Mouse (Mus musculus) midbrain, embryonic 13.5 days (tissue): Measurements from ENCODE around the gene Chrne. TPM values are rescaled to one million over a fixed set of nuclear protein-coding genes. Genes with fewer than 3 reads are reported as not detected.

Experiments
- ATAC-seq: fragments of 200-750 bp; cut with Nextera tagmentation; 2 replicates; pipeline ENCODE4 v1.8.0; 2017; ENCODE audit warnings: mild to moderate bottlenecking, moderate TSS enrichment, moderate library complexity
- H3K27ac ChIP-seq: fragments of 300-500 bp; sonication (generic); 2 replicates; pipeline ENCODE4 v1.5.1; 2015; ENCODE audit warnings: inconsistent platforms, mild to moderate bottlenecking, moderate library complexity
- H3K27me3 ChIP-seq: fragments of 300-500 bp; sonication (generic); 2 replicates; pipeline ENCODE4 v1.6.1; 2015; ENCODE audit warnings: mild to moderate bottlenecking, inconsistent platforms
- H3K36me3 ChIP-seq: fragments of 300-500 bp; sonication (generic); 2 replicates; pipeline ENCODE4 v1.6.1; 2015; ENCODE audit warnings: mild to moderate bottlenecking, inconsistent platforms
- H3K4me1 ChIP-seq: fragments of 300-500 bp; sonication (generic); replicated peaks from 2 replicates; pipeline ENCODE4 v1.6.1; 2015; ENCODE audit warnings: inconsistent platforms
- H3K4me2 ChIP-seq: fragments of 300-500 bp; sonication (generic); replicated peaks from 2 replicates; pipeline ENCODE4 v1.6.1; 2015; ENCODE audit warnings: moderate library complexity, mild to moderate bottlenecking, inconsistent platforms
- H3K4me3 ChIP-seq: fragments of 300-500 bp; sonication (generic); replicated peaks from 2 replicates; pipeline ENCODE4 v1.5.1; 2015; ENCODE audit warnings: mild to moderate bottlenecking, inconsistent platforms
- H3K9ac ChIP-seq: fragments of 300-500 bp; sonication (generic); replicated peaks from 2 replicates; pipeline ENCODE4 v1.6.1; 2015; ENCODE audit warnings: mild to moderate bottlenecking, inconsistent platforms
- H3K9me3 ChIP-seq: fragments of 300-500 bp; sonication (generic); 2 replicates; pipeline ENCODE4 v1.6.1; 2016; ENCODE audit warnings: mild to moderate bottlenecking, inconsistent platforms
- WGBS: fragments of 180-500 bp; shearing (Covaris S2); methylation state at CpG from one replicate; pipeline ENCODE4 v1.1.7; 2015; 5-methylcytosine and 5-hydroxymethylcytosine counted together
- polyA plus RNA-seq: library from polyadenylated mRNA; unstranded; fragments of >200 nt; fragmentation: Nextera tagmentation; extraction: Ambion mirVana; gene quantifications from 2 replicates; pipeline ENCODE4 v1.2.1, GENCODE M21; 2015

Chrne gene
- polyA plus RNA-seq, 1 experiment from 2014 or later, result not detected

GRCm38 (mm10) chr11:70650322-70651175 is 31.5 kb upstream of the Chrne start:
- ATAC-seq, result no peak
- Histone ChIP-seq H3K4me3 (no peak overlapping the region), H3K4me2 (no peak overlapping the region), H3K9ac (no peak overlapping the region), H3K36me3 (peaks cover 41% of the 10 kb centered on the region), H3K27ac (no peak overlapping the region), H3K27me3 (no peaks in the 10 kb centered on the region), H3K9me3 (no peaks in the 10 kb centered on the region), H3K4me1 (peaks cover 59% of the 10 kb centered on the region)
- 84% methylated on average over 12 of the region's 12 CpGs for WGBS

- no peak for ATAC-seq
- WGBS, result 88% methylated on average over 8 of the region's 8 CpGs
- peaks cover 52% of the 10 kb centered on the region for H3K36me3 ChIP-seq
- peaks cover 61% of the 10 kb centered on the region for H3K4me1 ChIP-seq
- H3K27ac ChIP-seq, result no peak overlapping the region
- H3K4me2 ChIP-seq, result peak overlapping the region; percentile 98
- H3K9me3 ChIP-seq, result no peaks in the 10 kb centered on the region
- H3K4me3 ChIP-seq, result peak overlapping the region; percentile 72; the same call in 1 of the 2 replicates
- H3K27me3 ChIP-seq, result no peaks in the 10 kb centered on the region
- H3K9ac ChIP-seq, result no peak overlapping the region
These were observed 30.2 kb upstream of the Chrne start for GRCm38 (mm10) chr11:70649185-70649734.

GRCm38 (mm10) chr11:70648512-70648911 is 29.5 kb upstream of the Chrne start:
- Histone ChIP-seq H3K9ac (peak overlapping the region; percentile 83), H3K27me3 (no peaks in the 10 kb centered on the region), H3K9me3 (no peaks in the 10 kb centered on the region), H3K4me3 (peak overlapping the region; percentile 72), H3K36me3 (peaks cover 60% of the 10 kb centered on the region), H3K4me2 (peak overlapping the region; percentile 98), H3K27ac (no peak overlapping the region), H3K4me1 (peaks cover 61% of the 10 kb centered on the region)
- WGBS, result 89% methylated on average over 4 of the region's 4 CpGs
- ATAC-seq, result no peak

GRCm38 (mm10) chr11:70647716-70648420 is 28.9 kb upstream of the Chrne start:
- Histone ChIP-seq H3K36me3 (peaks cover 65% of the 10 kb centered on the region), H3K4me1 (peaks cover 56% of the 10 kb centered on the region), H3K27me3 (no peaks in the 10 kb centered on the region), H3K27ac (peak overlapping the region; percentile 92), H3K9me3 (no peaks in the 10 kb centered on the region), H3K4me3 (peak overlapping the region; percentile 72), H3K9ac (peak overlapping the region; percentile 83), H3K4me2 (peak overlapping the region; percentile 98)
- ATAC-seq, result peak; percentile 35
- WGBS, result 4% methylated on average over 28 of the region's 28 CpGs

DNA sequence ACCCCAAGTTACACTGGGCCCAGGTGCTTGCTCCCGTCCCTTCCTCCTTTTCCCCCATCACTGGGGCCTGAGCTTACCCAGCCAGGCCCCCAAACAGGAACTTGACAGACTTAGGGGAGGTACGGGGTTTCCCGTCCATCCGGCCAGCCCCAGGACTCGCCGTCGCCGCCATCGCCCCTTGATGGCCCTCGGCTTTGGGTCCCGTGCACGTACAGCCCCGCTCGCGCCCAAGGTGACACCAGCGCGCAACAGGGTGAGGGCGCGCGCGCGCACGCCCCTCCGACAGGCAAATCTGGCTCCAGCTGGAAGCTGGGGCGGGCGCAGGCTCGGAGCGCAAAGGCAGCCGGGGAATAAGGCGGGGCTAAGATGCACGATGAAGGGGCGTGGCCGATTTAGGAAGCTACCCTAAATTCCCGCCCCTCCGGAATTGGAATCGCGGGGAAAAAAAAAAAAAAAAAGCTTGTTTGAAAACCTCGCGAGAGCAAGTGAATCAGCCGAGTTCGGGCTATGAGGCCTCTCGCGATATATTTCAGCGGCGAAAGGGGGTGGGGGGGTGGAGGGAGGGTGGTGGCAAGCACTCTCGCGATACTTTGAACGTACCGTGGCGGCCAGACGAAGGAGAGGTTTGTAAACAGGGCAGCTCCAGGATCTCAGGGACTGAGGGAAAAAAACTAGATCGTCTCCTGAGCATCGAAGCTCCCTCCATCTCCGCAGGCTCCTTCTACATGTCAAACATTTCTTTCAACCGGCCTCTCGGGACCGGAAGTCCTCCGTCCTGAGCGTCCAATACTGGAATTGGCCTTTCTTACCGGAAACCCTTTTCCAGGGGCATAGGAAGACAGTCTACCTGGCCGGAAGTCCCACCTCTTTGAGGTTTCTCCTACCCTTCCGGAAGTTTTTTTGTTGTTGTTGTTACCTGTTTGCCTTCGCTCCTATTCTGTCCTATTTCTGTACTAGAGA is 28.0 kb upstream of the Chrne start, which contains the start of the genes Rnf167 and Slc25a11:
Gene Rnf167, plus strand, starts transcription at position 545 of the 960 bp plus-strand sequence.
Gene Slc25a11, minus strand, starts transcription at position 789 of the 960 bp plus-strand sequence.
- peak within 1 kb of the TSS; percentile 92 for H3K9ac ChIP-seq
- ATAC-seq, result peak; percentile 88

GRCm38 (mm10) chr11:70646259-70646555 is 27.2 kb upstream of the Chrne start:
- Histone ChIP-seq H3K9ac (peak overlapping the region; percentile 92), H3K36me3 (peaks cover 53% of the 10 kb centered on the region), H3K4me3 (peak overlapping the region; percentile 72), H3K4me1 (peaks cover 42% of the 10 kb centered on the region), H3K27ac (peak overlapping the region; percentile 92), H3K4me2 (peak overlapping the region; percentile 90), H3K9me3 (no peaks in the 10 kb centered on the region), H3K27me3 (no peaks in the 10 kb centered on the region)
- WGBS, result 25% methylated on average over 3 of the region's 3 CpGs
- ATAC-seq, result peak; percentile 10; the same call in 1 of the 2 replicates

More for the DNA sequence above, 28.0 kb upstream of the Chrne start, which contains the start of the genes Rnf167 and Slc25a11:
- Histone ChIP-seq H3K27ac (peak within 1 kb of the TSS; percentile 92), H3K4me1 (peaks cover 47% of the 10 kb centered on the region), H3K36me3 (peaks cover 60% of the 10 kb centered on the region), H3K9me3 (no peaks in the 10 kb centered on the region), H3K4me3 (peak within 1 kb of the TSS; percentile 72), H3K27me3 (no peaks in the 10 kb centered on the region), H3K4me2 (peak within 1 kb of the TSS; percentile 98)
- under 1% methylated on average over 63 of the region's 63 CpGs for WGBS

DNA sequence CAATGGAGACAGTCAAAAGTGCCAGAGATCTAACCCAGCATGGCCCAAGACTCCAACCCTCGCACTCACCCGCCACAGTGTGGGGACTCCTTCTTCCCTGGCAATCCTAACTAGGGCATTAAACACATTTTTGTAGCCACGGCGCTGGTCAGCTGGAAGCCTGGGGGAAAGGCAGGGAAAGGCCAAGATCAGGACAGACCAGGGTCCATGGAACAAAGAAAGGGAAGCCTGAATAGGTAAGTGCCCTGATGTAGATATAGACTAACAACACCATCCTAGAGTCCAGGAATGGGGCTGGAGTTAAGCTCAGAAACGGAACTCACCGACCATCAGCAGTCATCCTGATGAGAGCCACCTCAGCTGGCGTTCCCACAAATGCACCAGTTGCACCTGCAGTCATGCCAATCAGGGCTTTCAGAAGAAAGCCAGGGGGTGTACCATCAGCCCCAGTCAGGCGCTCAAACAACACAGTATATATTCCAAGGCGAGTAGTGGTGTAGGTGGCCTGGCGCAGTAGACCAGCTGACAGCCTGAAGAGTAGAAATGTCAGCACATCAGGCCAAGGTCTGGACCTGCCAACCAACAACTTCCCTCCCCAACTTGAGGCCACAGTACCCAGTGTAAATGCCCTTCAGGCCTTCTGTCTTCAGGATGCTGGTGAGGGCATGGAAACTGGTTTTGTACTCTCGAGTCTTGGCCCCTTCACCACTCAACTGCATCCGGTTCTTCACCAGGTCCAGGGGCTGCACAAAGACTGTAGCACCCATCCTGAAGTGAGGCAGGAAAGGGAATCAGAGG is 26.6 kb upstream of the Chrne start:
- 0 out of 2 replicates have a peak, but pooled peaks have one; percentile 1 for ATAC-seq
- peak overlapping the region; percentile 92; the same call in 1 of the 2 replicates for H3K27ac ChIP-seq
- H3K36me3 ChIP-seq, result peaks cover 48% of the 10 kb centered on the region
- WGBS, result 94% methylated on average over 12 of the region's 12 CpGs
- peaks cover 39% of the 10 kb centered on the region for H3K4me1 ChIP-seq
- H3K9me3 ChIP-seq, result no peaks in the 10 kb centered on the region
- H3K4me3 ChIP-seq, result peak overlapping the region; percentile 72
- H3K27me3 ChIP-seq, result no peaks in the 10 kb centered on the region
- peak overlapping the region; percentile 92 for H3K9ac ChIP-seq
- peak overlapping the region; percentile 90 for H3K4me2 ChIP-seq

GRCm38 (mm10) chr11:70644564-70645103 is 25.6 kb upstream of the Chrne start:
- no peak overlapping the region for H3K4me3 ChIP-seq
- no peaks in the 10 kb centered on the region for H3K27me3 ChIP-seq
- H3K9ac ChIP-seq, result no peak overlapping the region
- H3K27ac ChIP-seq, result no peak overlapping the region
- no peak overlapping the region for H3K4me2 ChIP-seq
- H3K9me3 ChIP-seq, result no peaks in the 10 kb centered on the region
- peaks cover 38% of the 10 kb centered on the region for H3K36me3 ChIP-seq
- ATAC-seq, result no peak
- peaks cover 37% of the 10 kb centered on the region for H3K4me1 ChIP-seq
- WGBS, result 97% methylated on average over 8 of the region's 8 CpGs

DNA sequence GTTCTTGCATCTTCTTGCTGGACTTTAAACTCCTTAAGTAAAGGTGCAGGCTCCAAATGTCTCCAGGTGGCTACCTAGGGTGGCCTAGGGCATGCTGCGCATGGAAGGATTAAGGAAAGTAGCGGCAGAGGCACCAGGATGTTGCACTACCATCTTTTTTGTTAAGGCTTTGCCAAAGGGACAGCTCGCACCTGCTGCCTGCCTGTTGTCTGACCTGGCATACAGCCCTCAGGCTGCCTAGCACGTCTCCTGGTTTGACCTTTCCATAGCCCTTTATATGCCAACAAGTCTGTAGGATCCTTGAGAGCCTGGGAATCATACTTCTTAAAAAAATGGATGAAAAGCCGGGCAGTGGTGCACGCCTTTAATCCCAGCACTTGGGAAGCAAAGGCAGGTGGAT is 24.0 kb upstream of the Chrne start:
- 91% methylated on average over 6 of the region's 6 CpGs for WGBS
- Histone ChIP-seq H3K9ac (no peak overlapping the region), H3K4me1 (peaks cover 22% of the 10 kb centered on the region), H3K36me3 (peaks cover 28% of the 10 kb centered on the region), H3K4me3 (no peak overlapping the region), H3K4me2 (no peak overlapping the region), H3K27ac (no peak overlapping the region), H3K27me3 (no peaks in the 10 kb centered on the region), H3K9me3 (no peaks in the 10 kb centered on the region)
- no peak for ATAC-seq

DNA sequence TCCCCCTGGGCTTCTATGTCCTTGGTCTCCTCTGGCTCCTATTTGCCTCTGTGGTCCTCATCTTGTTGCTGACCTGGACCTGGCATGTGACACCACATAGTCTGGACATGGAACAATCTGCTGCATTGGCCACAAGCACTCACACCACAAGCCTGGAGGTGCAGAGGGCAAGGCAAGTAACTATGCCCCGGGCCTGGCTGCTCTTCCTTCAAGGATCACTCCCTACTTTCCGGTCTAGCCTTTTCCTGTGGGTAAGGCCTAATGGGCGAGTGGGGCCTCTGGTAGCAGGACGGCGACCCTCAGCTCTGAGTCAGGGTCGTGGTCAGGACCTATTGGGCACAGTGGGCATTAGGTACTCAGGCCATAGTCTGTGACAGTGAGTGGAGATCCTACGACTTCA is 22.2 kb upstream of the Chrne start:
- Histone ChIP-seq H3K27ac (no peak overlapping the region), H3K9me3 (no peaks in the 10 kb centered on the region), H3K4me2 (no peak overlapping the region), H3K4me1 (peaks cover 14% of the 10 kb centered on the region), H3K27me3 (no peaks in the 10 kb centered on the region), H3K36me3 (peaks cover 28% of the 10 kb centered on the region), H3K9ac (no peak overlapping the region), H3K4me3 (no peak overlapping the region)
- ATAC-seq, result no peak
- 88% methylated on average over 7 of the region's 7 CpGs for WGBS
